Mouse (Mus musculus) limb, embryonic 12.5 days (tissue): ENCODE measurements around the gene Crlf1. TPM values are rescaled to one million over a fixed set of nuclear protein-coding genes. Genes with fewer than 3 reads are reported as not detected.
"Not testable (repeated sequence)": the region's sequence is repeated elsewhere in the genome, so short reads cannot be mapped to it uniquely, and the experiment has no call there.

Experiments used
- ATAC-seq: fragments of 200-750 bp; cut with Nextera tagmentation; 2 replicates; pipeline ENCODE4 v1.8.0; 2017; ENCODE audit warnings: low read depth, moderate TSS enrichment; ENCODE audit not compliant: insufficient number of reproducible peaks, insufficient read depth, low FRiP score, low TSS enrichment
- H3K27ac ChIP-seq: fragments of 300-500 bp; sonication (generic); 2 replicates; pipeline ENCODE4 v1.5.1; 2016; ENCODE audit warnings: mild to moderate bottlenecking, moderate library complexity
- H3K27me3 ChIP-seq: fragments of 300-500 bp; sonication (generic); 2 replicates; pipeline ENCODE4 v1.6.1; 2016; ENCODE audit warnings: mild to moderate bottlenecking, moderate library complexity
- H3K36me3 ChIP-seq: fragments of 300-500 bp; sonication (generic); 2 replicates; pipeline ENCODE4 v1.6.1; 2016; ENCODE audit warnings: mild to moderate bottlenecking, moderate library complexity
- H3K4me1 ChIP-seq: fragments of 300-500 bp; sonication (generic); replicated peaks from 2 replicates; pipeline ENCODE4 v1.6.1; 2016
- H3K4me2 ChIP-seq: fragments of 300-500 bp; sonication (generic); 2 replicates; pipeline ENCODE4 v1.6.1; 2016; ENCODE audit warnings: mild to moderate bottlenecking, moderate library complexity
- H3K4me3 ChIP-seq: fragments of 300-500 bp; sonication (generic); replicated peaks from 2 replicates; pipeline ENCODE4 v1.5.1; 2016; ENCODE audit warnings: mild to moderate bottlenecking
- H3K9ac ChIP-seq: fragments of 300-500 bp; sonication (generic); replicated peaks from 2 replicates; pipeline ENCODE4 v1.6.1; 2016; ENCODE audit warnings: mild to moderate bottlenecking, moderate library complexity
- H3K9me3 ChIP-seq: fragments of 300-500 bp; sonication (generic); 2 replicates; pipeline ENCODE4 v1.6.1; 2016; ENCODE audit warnings: mild to moderate bottlenecking, moderate library complexity
- WGBS: fragments of 180-500 bp; shearing (Covaris S2); methylation state at CpG from one replicate; pipeline ENCODE4 v1.1.7; 2016; 5-methylcytosine and 5-hydroxymethylcytosine counted together
- polyA plus RNA-seq: library from polyadenylated mRNA; unstranded; fragments of >200 nt; fragmentation: Nextera tagmentation; extraction: Ambion mirVana; gene quantifications from 2 replicates; pipeline ENCODE4 v1.2.1, GENCODE M21; 2016

Gene Crlf1
- polyA plus RNA-seq, 1 experiment from 2014 or later: 82.4 TPM

DNA sequence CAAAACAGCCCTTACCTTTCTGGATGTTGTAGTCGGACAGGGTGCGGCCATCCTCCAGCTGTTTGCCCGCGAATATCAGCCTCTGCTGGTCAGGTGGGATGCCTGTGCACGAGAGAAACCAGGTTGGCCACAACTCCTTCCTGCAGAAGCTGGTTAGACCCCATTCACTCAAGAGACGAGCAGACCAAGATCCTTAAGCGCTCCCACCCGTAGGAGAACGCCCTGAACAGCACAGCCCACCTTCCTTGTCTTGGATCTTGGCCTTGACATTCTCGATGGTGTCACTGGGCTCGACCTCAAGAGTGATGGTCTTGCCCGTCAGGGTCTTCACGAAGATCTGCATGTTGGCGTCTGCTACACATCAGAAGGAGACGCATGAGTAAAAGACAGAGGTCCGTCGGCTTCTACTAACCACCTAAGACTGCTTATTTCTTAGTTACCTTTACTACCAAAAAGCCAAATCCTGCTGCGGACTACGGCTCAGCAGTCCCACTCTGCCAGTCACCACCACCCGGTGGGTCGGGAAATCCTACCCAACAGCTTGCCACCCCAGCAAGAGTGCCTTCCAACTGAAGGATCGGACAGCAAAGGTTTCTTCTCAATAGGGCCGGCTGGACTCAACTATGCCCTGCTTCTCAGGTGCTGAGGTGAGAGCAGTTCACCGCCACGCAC is 16.5 kb downstream of the Crlf1 start:
- Histone ChIP-seq H3K9ac (peak overlapping the region; percentile 97), H3K4me1 (peaks cover 29% of the 10 kb centered on the region), H3K36me3 (peaks cover 48% of the 10 kb centered on the region), H3K27ac (peak overlapping the region; percentile 96), H3K4me2 (peak overlapping the region; percentile 99), H3K9me3 (no peaks in the 10 kb centered on the region), H3K4me3 (peak overlapping the region; percentile 99), H3K27me3 (no peaks in the 10 kb centered on the region)
- WGBS: 12% methylated on average over 25 of the region's 25 CpGs
- no peak for ATAC-seq

DNA sequence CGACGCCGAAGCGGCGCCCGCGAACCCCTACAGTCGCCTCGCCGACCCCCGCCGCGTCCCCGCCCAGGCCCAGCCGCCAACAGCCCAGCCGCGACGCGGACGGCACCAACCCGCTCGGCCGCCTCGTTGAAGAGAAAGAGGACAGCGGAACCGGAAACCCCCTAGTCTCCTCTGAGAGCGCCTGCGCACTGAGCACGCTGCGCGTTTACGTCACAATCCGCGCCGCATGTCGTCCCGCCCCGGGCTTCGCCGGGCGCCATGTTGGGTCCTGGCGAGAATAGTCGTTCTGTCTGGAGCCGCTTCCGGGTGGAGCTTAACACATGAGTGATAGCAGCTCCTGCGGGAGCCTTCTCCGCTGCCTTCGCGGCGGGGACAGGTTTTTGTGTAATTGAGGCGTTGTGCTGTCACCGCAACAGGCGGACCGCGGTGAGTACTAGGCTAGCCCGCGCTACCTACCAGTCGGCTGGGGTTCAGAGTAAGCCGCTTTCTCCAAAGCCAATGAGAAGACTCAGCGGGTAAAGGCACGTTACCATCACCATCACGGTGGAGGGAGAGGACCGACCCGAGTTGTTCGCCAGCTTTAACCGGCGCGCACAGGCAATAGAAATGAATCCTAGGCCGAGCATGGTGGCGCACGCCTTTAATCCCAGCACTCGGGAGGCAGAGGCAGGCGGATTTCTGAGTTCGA is 17.4 kb downstream of the Crlf1 start, which contains the start of gene Uba52:
Gene Uba52 (minus strand): TSS at position 574 of the 688 bp plus-strand sequence.
- Histone ChIP-seq H3K36me3 (peaks cover 52% of the 10 kb centered on the region), H3K4me2 (peak within 1 kb of the TSS; percentile 99)
- 1% methylated on average over 74 of the region's 74 CpGs for WGBS

DNA sequence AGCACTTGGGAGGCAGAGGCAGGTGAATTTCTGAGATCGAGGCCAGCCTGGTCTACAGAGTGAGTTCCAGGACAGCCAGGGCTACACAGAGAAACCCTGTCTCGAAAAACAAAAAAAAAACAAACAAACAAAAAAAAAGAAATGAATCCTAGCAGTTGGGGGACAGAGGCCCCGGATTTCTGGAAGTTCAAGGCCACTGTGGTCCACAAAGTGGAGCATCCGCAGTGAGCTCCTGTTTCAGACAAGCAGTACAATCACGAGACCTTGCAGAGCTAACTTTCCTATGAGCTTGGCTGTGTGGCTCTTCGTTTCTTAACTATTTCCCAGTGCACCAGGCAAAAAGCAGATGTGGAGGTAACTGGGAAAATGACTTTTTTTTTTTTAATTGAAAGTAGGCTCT is 18.2 kb downstream of the Crlf1 start:
- not testable (repeated sequence) for H3K9me3 ChIP-seq, H3K27ac ChIP-seq, H3K27me3 ChIP-seq, ATAC-seq
- WGBS: 82% methylated on average over 6 of the region's 6 CpGs
- Histone ChIP-seq H3K4me3 (peak overlapping the region; percentile 99), H3K4me2 (peak overlapping the region; percentile 99), H3K9ac (peak overlapping the region; percentile 97; the same call in 1 of the 2 replicates), H3K36me3 (peaks cover 60% of the 10 kb centered on the region), H3K4me1 (peaks cover 12% of the 10 kb centered on the region)

More for the DNA sequence above, 17.4 kb downstream of the Crlf1 start, which contains the start of gene Uba52:
- Histone ChIP-seq H3K4me3 (peak within 1 kb of the TSS; percentile 99), H3K4me1 (peaks cover 19% of the 10 kb centered on the region), H3K27ac (peak within 1 kb of the TSS; percentile 96), H3K9me3 (no peaks in the 10 kb centered on the region), H3K9ac (peak within 1 kb of the TSS; percentile 97), H3K27me3 (no peaks in the 10 kb centered on the region)
- ATAC-seq: peak; percentile 62

DNA sequence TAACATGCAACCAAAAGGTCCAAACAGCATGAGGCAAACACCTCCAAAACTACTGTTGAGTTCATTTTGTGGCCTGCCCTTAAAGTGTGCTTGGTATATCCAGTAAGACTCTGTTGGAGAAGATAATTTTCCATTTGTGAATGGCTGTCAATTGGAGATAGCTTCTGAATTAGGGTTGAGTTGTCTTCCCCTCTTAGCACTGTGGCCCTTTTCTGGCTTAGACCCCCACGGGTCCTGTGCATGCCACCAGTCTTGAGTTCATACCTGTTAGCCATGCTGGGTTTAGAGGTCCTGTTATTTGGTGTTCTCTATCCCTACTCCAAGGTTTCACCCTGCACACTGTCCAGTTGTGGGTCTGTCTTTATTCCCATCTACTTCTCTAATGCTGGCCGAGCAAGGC is 18.8 kb downstream of the Crlf1 start:
- no peaks in the 10 kb centered on the region for H3K27me3 ChIP-seq
- 95% methylated on average over 2 of the region's 2 CpGs for WGBS
- no peak overlapping the region for H3K9ac ChIP-seq
- H3K27ac ChIP-seq: no peak overlapping the region
- H3K9me3 ChIP-seq: no peaks in the 10 kb centered on the region
- no peak overlapping the region for H3K4me2 ChIP-seq
- peaks cover 66% of the 10 kb centered on the region for H3K36me3 ChIP-seq
- ATAC-seq: no peak
- peaks cover 12% of the 10 kb centered on the region for H3K4me1 ChIP-seq
- H3K4me3 ChIP-seq: no peak overlapping the region

DNA sequence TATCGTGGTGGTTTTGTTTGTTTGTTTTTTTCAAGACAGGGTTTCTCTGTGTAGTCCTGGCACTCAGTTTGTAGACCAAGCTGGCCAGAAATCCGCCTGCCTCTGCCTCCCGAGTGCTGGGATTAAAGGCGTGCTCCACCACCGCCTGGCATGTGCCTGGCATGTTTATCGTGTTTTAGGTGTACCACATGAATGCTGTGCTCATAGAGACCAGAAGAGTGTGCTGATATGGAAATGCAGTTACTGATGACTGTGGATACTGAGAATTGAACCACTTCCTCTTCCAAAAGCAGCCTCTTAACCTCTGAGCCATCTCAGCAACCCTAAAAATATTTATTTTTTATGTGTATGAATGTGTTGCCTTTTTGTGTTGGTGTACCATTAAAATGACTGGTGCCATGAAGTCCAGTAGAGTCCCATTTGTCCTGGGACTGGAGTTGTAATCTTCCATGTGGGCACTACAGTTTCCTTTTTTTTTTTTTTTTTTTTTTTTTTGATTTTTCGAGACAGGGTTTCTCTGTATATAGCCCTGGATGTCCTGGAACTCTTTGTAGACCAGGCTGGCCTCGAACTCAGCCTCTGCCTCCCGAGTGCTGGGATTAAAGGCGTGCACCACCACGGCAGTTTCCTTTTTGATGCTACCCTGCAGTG is 19.4 kb downstream of the Crlf1 start:
- no peaks in the 10 kb centered on the region for H3K9me3 ChIP-seq
- no peak overlapping the region for H3K9ac ChIP-seq
- H3K4me2 ChIP-seq: no peak overlapping the region
- no peaks in the 10 kb centered on the region for H3K27me3 ChIP-seq
- no peak overlapping the region for H3K27ac ChIP-seq
- WGBS: 95% methylated on average over 11 of the region's 11 CpGs
- H3K36me3 ChIP-seq: peaks cover 60% of the 10 kb centered on the region
- no peak for ATAC-seq
- no peak overlapping the region for H3K4me3 ChIP-seq
- peaks cover 12% of the 10 kb centered on the region for H3K4me1 ChIP-seq

DNA sequence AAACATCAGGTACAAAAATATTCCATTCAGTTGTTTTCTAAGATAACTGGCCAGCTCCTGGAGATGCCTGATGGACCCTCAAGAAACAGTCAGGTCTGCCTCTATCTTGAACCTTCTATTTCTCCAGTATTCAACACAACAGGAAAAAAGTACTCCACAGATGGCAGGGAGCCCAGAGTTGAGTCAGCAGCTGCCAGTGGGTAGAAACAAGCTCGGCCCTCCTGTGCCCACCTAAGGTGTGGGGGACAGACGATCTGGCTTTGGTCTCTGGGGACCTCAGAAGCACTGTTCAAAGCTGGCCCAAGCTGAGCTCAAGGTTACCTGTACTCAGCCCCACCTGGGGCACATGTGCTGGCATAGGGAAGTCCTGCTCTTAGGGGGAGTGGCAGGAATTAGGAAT is 20.5 kb downstream of the Crlf1 start:
- Histone ChIP-seq H3K4me1 (peaks cover 10% of the 10 kb centered on the region), H3K27ac (no peak overlapping the region), H3K4me3 (no peak overlapping the region), H3K36me3 (peaks cover 53% of the 10 kb centered on the region), H3K27me3 (no peaks in the 10 kb centered on the region), H3K9ac (no peak overlapping the region), H3K4me2 (no peak overlapping the region), H3K9me3 (no peaks in the 10 kb centered on the region)
- 84% methylated on average over 2 of the region's 2 CpGs for whole genome bisulfite sequencing
- ATAC-seq: no peak

DNA sequence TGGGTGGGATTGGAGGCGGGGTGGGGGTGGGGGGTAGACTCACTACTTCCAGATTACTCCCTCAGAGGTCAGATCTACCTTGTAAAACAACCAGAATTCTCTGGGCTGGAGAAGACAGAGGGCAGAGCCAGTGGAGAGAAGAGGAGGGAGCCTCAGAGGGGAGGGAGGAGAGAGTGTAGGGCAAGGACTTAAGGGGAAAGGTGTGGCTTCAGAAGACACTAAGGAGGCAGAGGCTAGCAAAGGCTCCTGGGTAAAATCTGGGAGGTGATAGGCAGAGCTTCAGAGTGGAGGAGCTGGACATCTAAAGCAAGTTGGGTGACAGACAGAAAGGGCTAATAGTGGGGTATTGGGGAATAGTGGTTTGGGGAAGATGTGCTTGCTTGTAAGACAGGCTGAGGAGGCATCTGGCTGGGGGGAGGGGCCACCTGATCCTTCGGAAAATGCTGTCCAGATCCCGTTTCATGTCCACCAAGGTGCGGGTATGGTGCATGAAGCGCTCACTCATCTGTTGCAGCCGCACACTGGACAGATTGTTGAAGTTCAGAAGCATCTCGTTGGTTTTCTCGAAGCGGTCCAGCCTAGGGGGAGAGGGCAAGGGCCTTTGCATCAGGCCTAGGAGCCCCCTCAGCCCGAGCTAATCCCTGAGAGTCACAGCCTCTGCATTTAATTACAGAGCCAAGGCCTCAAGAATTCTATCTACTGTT is 25.1 kb downstream of the Crlf1 start:
- H3K27ac ChIP-seq: no peak overlapping the region
- no peaks in the 10 kb centered on the region for H3K27me3 ChIP-seq
- no peak overlapping the region for H3K4me3 ChIP-seq
- 68% methylated on average over 10 of the region's 10 CpGs for WGBS
- no peak for ATAC-seq
- no peak overlapping the region for H3K4me2 ChIP-seq
- H3K4me1 ChIP-seq: peaks cover 8% of the 10 kb centered on the region
- H3K36me3 ChIP-seq: peaks cover 44% of the 10 kb centered on the region
- H3K9me3 ChIP-seq: no peaks in the 10 kb centered on the region
- no peak overlapping the region for H3K9ac ChIP-seq

DNA sequence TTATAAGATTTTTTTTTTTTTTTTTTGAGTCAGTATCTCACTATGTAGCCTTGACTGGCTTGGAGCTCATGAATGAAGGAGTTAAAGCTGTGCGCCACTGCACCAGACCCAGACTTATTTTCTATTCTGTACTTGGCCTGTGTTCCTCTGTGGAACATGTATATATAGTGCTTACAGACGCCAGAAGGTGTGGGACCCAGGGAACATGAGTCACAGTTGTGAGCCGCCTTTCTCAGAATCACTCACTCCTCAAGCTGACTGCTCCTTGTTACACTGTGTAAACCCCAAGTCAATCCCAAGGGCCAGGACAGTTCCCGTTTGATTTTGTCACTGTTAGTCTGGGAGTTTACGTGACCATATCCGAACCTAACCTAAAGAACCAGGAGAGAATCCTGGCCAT is 26.1 kb downstream of the Crlf1 start:
- Histone ChIP-seq H3K9me3 (no peaks in the 10 kb centered on the region), H3K4me1 (peaks cover 8% of the 10 kb centered on the region), H3K4me2 (no peak overlapping the region), H3K4me3 (no peak overlapping the region), H3K9ac (no peak overlapping the region), H3K27me3 (no peaks in the 10 kb centered on the region), H3K27ac (no peak overlapping the region), H3K36me3 (peaks cover 35% of the 10 kb centered on the region)
- 91% methylated on average over 6 of the region's 6 CpGs for WGBS
- ATAC-seq: no peak

DNA sequence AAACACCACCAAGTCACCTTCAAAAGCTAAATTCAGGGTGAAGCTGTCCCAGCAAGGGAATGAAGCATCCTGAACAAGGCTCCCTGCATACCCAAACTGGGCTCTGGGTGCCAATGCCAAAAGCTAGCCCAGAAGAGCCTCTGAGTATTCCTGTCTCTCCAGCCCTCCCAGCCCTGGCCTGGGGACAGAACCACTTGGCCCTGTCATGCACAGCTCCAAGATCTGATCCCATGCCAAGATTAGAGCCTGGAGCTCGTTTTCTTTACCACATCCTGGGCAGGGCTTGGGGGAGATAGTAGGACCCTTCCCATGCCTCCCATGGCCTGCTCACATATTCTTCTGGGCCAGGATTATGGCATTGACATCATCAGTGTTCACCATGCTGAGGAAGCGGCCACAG is 26.6 kb downstream of the Crlf1 start:
- Histone ChIP-seq H3K27me3 (no peaks in the 10 kb centered on the region), H3K4me2 (no peak overlapping the region), H3K36me3 (peaks cover 31% of the 10 kb centered on the region), H3K27ac (no peak overlapping the region), H3K4me3 (no peak overlapping the region), H3K9me3 (no peaks in the 10 kb centered on the region), H3K4me1 (peaks cover 8% of the 10 kb centered on the region), H3K9ac (no peak overlapping the region)
- ATAC-seq: no peak
- WGBS: 71% methylated on average over 2 of the region's 2 CpGs

DNA sequence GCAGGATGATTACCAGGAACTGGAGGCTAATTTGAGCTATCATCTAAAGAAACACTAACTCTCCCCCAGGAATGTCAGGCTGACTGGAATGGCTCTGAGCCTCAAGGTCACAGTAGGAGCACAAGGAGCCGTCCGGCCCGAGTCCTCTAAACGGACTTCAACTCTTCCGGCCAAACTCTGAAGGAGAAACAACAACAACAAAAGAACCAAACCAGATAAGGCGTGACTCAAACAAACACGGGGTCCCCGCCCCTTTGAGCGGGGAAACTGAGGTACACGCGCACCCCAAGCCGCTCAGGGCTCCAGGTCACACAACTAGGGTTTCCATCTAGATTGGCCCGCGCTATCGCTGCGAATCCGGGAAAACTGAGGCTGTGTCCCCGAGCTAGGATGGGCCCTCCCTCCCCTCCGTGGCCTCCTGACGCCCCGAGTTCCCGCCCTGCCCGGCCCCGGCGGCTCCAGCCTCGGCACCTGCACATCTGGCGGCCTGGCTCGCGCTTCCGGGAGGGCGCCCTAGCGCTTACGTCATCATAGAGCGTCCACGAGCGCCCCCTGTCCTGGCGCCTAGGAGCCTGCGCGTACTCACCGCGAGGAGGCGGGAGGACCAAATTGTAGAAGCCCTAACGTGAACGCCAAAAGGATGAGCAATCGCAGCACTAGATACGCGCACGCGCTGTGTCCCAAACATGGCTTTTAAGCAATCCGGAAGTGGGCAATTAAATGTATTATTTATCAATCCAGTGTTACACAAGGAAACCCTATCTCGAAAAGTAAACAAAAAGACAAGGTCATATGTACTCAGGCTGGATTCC is 29.8 kb downstream of the Crlf1 start:
- under 1% methylated on average over 49 of the region's 51 CpGs for WGBS
- peak overlapping the region; percentile 75 for H3K4me3 ChIP-seq
- H3K27me3 ChIP-seq: no peaks in the 10 kb centered on the region
- peak overlapping the region; percentile 85 for H3K27ac ChIP-seq
- peak overlapping the region; percentile 78 for H3K9ac ChIP-seq
- peak overlapping the region; percentile 81 for H3K4me2 ChIP-seq
- H3K4me1 ChIP-seq: peaks cover 16% of the 10 kb centered on the region
- H3K9me3 ChIP-seq: no peaks in the 10 kb centered on the region
- H3K36me3 ChIP-seq: peaks cover 13% of the 10 kb centered on the region
- peak; percentile 77 for ATAC-seq
